Mouse (Mus musculus): Measurements from ENCODE around the gene Ccar1. TPM values are rescaled to one million over a fixed set of nuclear protein-coding genes. Genes with fewer than 3 reads are reported as not detected.
"Not testable (repeated sequence)": the region's sequence is repeated elsewhere in the genome, so short reads cannot be mapped to it uniquely, and the experiment has no call there.

Gene Ccar1
- polyA plus RNA-seq, 1 experiment from 2014 or later = 92.2 TPM

DNA sequence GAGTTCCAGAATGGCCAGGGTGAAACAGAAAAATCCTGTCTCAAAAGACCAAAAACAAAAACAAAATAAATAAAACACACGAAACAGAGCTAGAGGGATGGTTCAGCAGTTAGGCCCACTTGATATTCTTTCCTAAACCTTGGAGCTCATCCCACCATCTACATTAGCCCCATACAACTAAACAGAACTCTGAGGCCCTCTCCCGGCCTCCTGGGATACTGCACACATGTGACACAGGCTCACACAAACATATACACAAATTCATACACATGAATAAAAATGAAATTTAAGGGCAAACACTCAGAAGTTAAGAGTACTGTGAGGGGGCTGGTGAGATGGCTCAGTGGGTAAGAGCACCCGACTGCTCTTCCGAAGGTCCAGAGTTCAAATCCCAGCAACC lies 2.1 kb upstream of the Ccar1 start:
- Histone ChIP-seq H3K36me3 (peaks cover 11% of the 10 kb centered on the region), H3K4me2 (no peak overlapping the region), H3K9me3 (no peaks in the 10 kb centered on the region), H3K9ac (no peak overlapping the region), H3K27me3 (no peaks in the 10 kb centered on the region), H3K4me1 (replicated peaks) (peaks cover 16% of the 10 kb centered on the region), H3K4me3 (no peak overlapping the region), H3K27ac (replicated peaks) (no peak overlapping the region)
- ATAC-seq (ENCODE audit: low FRiP score, low read depth) = no peak
- WGBS = 98% methylated on average over 4 of the region's 4 CpGs

- peak overlapping the region; percentile 88 for H3K4me3 ChIP-seq
- H3K27me3 ChIP-seq = no peaks in the 10 kb centered on the region
- H3K4me1 ChIP-seq (replicated peaks) = peaks cover 16% of the 10 kb centered on the region
- H3K9ac ChIP-seq = peak overlapping the region; percentile 45; the same call in 1 of the 2 replicates
- WGBS = 38% methylated on average over 2 of the region's 2 CpGs
- no peaks in the 10 kb centered on the region for H3K9me3 ChIP-seq
- no peak; the same call in 1 of the 2 replicates for ATAC-seq (ENCODE audit: low FRiP score, low read depth)
- peak overlapping the region; percentile 71 for H3K4me2 ChIP-seq
- H3K27ac ChIP-seq (replicated peaks) = peak overlapping the region; percentile 93
- H3K36me3 ChIP-seq = peaks cover 20% of the 10 kb centered on the region
Observed at GRCm38 (mm10) chr10:62793091-62793453, 986 bp upstream of the Ccar1 start.

DNA sequence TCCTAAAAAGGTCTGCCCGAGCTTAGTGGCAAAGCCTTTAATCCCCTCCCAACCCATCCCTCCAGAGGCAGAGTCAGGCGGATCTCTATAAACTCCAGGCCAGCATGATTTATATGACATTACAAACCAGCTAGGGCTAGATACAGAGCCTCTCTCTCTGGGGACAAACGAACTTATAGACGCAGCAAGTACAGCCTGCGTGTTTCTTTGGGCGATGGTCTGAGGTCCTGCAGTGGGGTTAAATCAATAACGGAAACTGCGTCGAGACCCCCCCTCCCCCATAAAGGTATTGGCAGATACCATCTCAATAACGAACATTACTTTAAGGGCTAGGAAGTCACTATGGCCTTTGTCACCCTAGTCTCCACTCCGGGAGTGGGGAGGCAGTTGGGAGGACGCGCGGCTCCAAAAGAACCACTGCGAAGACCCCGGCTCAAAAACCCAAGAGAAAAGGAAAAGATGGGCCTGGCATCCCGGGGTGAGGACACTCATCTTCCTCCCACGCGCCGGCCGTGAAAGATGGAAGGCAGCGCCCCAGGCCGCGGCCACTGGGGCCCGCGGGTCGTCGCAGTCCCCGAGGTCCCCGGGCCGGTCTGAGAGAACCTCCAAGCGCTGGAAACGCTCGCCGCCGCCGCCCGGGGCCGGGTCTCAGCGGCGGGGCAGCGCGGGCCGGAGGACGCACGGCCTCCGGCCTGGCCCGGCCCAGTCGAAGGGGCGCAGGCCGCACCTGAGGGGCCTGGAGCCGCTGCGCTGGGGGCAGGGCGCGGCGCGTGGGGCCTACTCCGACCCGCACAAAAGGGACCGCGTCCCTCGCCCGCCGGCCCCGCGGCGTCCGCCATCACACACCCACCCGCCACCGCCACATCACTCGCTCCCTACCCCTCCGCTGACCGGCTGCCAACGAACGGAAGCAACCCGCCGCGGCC lies 572 bp downstream of the Ccar1 start:
- Histone ChIP-seq H3K4me2 (peak overlapping the region; percentile 71), H3K27ac (replicated peaks) (peak overlapping the region; percentile 93), H3K9me3 (no peaks in the 10 kb centered on the region), H3K36me3 (peaks cover 36% of the 10 kb centered on the region), H3K4me3 (peak overlapping the region; percentile 88), H3K4me1 (replicated peaks) (peaks cover 16% of the 10 kb centered on the region), H3K27me3 (no peaks in the 10 kb centered on the region), H3K9ac (peak overlapping the region; percentile 94)
- ATAC-seq (ENCODE audit: low FRiP score, low read depth) = peak; percentile 79
- WGBS = 1% methylated on average over 63 of the region's 78 CpGs

GRCm38 (mm10) chr10:62781776-62782175 lies 10.3 kb downstream of the Ccar1 start:
- WGBS = 97% methylated on average over 1 of the region's 1 CpGs
- H3K27ac ChIP-seq (replicated peaks); H3K9me3 ChIP-seq; H3K9ac ChIP-seq; H3K4me3 ChIP-seq; ATAC-seq (ENCODE audit: low FRiP score, low read depth); H3K4me1 ChIP-seq (replicated peaks); H3K27me3 ChIP-seq; H3K4me2 ChIP-seq: not testable (repeated sequence)
- H3K36me3 ChIP-seq = peaks cover 94% of the 10 kb centered on the region

DNA sequence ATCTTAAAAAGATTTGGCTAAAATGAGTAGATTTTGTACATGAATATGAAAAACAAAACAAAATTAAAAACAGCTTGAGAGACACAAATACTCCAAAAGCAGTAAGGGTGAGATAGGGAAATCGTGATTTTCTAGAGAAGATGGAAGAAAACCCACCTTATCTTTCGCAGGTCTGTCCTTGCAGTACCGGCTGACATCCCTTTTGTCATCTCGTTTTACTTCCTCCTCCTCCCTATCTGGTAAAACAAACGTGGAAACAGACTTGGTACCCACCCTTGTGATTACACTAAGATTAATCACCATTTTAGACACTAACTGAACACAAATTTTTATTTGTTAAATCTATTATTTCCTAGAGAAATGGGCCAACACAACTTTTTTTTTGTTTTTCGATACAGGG lies 41.3 kb downstream of the Ccar1 start:
- Histone ChIP-seq H3K4me1 (replicated peaks) (no peaks in the 10 kb centered on the region), H3K27me3 (no peaks in the 10 kb centered on the region), H3K4me3 (no peak overlapping the region), H3K4me2 (no peak overlapping the region), H3K27ac (replicated peaks) (no peak overlapping the region), H3K9me3 (no peaks in the 10 kb centered on the region), H3K36me3 (peaks cover 85% of the 10 kb centered on the region), H3K9ac (no peak overlapping the region)
- no peak for ATAC-seq (ENCODE audit: low FRiP score, low read depth)
- WGBS = 92% methylated on average over 6 of the region's 6 CpGs

DNA sequence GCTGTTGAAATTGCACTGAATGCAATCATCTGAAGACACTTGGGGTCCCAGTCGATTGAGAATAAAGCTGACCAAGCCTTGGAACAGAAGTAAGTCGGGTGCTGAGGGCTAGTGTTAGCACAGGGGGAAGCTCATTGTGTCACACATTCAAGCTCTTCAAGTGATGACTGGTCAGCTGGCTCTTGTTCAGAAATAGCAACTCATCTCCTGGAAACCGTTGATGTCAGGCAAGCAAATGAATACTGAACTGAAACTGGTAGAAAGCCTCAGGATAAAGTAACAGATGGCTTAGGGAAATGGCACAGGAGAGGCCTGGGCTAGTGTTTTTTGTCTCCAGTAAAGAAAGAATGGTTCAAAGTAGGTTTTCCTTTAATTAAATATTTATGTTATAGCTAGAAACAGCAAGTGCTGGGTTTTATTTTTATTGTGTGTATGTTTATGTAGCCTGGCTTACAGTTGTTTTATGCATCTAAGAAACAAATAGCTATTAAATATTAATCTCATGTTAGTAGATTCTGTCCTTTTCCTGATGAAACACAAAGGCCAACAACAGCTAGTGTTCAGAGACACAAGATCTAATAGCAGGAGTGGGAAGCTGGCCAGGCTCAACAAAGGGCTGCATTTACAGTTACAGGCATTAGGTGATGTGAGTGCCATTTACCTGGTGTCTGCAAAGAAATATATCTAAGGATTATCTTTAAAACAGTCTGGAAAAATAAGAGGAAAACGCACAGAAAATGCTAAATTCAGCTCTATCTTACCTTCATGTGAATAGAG lies 51.9 kb downstream of the Ccar1 start:
- H3K27ac ChIP-seq (replicated peaks) = peak overlapping the region; percentile 45; the same call in 1 of the 2 replicates
- ATAC-seq (ENCODE audit: low FRiP score, low read depth) = peak; percentile 78; the same call in 1 of the 2 replicates

DNA sequence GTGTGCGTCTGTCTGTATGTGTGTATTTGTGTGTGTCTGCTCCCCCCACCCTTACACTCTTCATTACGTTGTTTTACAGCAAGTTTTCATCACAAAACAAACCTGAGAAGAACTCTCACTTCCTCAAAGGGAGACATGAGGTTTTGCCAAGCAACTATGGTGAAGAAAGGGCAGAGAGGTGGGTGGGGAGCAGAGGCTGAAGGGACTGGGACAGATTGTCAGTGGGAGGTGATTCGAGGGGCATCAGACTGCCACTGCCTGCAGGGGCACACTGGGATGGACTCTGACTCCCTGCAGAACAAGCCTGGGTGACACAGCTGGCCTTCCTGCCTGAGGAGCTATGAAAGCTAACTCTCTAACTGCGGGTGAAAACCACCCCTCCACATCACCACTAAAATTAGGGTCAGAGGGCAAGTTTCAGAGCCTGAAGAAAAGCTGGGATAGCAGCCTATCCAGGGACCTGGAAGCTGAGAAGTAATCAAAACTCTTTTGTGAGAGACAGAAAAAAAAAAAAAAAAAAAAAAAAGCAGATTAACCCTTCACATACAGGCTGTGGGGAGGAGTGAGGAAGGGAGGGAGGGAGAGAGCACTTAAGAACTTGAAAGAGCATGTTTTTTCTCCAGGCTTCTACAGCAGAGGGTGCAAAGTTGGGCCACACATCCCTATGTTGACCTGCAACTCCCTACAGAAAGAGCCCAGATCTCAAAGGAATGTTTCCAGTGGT lies 55.0 kb downstream of the Ccar1 start:
- ATAC-seq (ENCODE audit: low FRiP score, low read depth) = no peak
- Histone ChIP-seq H3K4me2 (no peak overlapping the region), H3K27me3 (no peaks in the 10 kb centered on the region), H3K9me3 (no peaks in the 10 kb centered on the region), H3K4me1 (replicated peaks) (no peaks in the 10 kb centered on the region), H3K27ac (replicated peaks) (no peak overlapping the region), H3K36me3 (peaks cover 11% of the 10 kb centered on the region), H3K9ac (no peak overlapping the region), H3K4me3 (no peak overlapping the region)
- 49% methylated on average over 4 of the region's 4 CpGs for WGBS

More for the DNA sequence above, 51.9 kb downstream of the Ccar1 start:
- Histone ChIP-seq H3K9ac (no peak overlapping the region), H3K36me3 (peaks cover 31% of the 10 kb centered on the region), H3K4me1 (replicated peaks) (no peaks in the 10 kb centered on the region), H3K27me3 (no peaks in the 10 kb centered on the region), H3K9me3 (no peaks in the 10 kb centered on the region), H3K4me2 (no peak overlapping the region), H3K4me3 (no peak overlapping the region)
- 57% methylated on average over 4 of the region's 4 CpGs for WGBS

DNA sequence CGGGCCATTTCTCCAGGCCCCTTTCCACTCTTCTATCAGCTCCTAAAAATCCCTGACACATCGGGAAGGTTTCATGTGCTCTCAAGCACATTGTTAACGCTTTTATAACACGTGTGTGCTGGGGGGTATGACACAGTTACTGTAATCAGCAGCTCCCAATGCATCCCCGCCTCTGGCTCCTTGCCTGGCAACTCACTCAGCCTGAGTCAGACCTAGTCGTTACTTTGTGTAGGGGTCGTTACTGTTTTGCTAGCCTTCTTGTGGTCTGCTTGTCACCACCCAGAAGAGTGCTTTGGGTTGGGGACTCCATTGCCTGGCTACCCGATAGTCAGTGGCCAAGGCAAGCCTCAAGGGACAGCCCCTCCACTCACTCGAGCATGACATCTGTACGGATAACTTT lies 61.3 kb downstream of the Ccar1 start:
- Histone ChIP-seq H3K27ac (replicated peaks) (no peak overlapping the region), H3K27me3 (no peaks in the 10 kb centered on the region), H3K4me2 (no peak overlapping the region), H3K4me1 (replicated peaks) (peaks cover 6% of the 10 kb centered on the region; the same call in 1 of the 2 replicates), H3K9me3 (no peaks in the 10 kb centered on the region), H3K4me3 (no peak overlapping the region), H3K9ac (no peak overlapping the region), H3K36me3 (no peaks in the 10 kb centered on the region)
- 79% methylated on average over 10 of the region's 10 CpGs for WGBS
- no peak for ATAC-seq (ENCODE audit: low FRiP score, low read depth)

GRCm38 (mm10) chr10:62725771-62726687 lies 66.1 kb downstream of the Ccar1 start, which contains the start of gene Stox1:
Stox1 (minus strand) TSS chr10:62726128.
- Histone ChIP-seq H3K4me3 (peak within 1 kb of the TSS; percentile 69), H3K27ac (replicated peaks) (peak within 1 kb of the TSS; percentile 43), H3K4me2 (peak within 1 kb of the TSS; percentile 84)

GRCm38 (mm10) chr10:62724936-62725335 lies 67.2 kb downstream of the Ccar1 start:
- Histone ChIP-seq H3K36me3 (no peaks in the 10 kb centered on the region), H3K9me3 (no peaks in the 10 kb centered on the region), H3K4me3 (peak overlapping the region; percentile 69; the same call in 1 of the 2 replicates), H3K4me2 (peak overlapping the region; percentile 84), H3K27me3 (no peaks in the 10 kb centered on the region), H3K9ac (no peak overlapping the region), H3K4me1 (replicated peaks) (peaks cover 6% of the 10 kb centered on the region; the same call in 1 of the 2 replicates), H3K27ac (replicated peaks) (no peak overlapping the region)
- no peak; the same call in 1 of the 2 replicates for ATAC-seq (ENCODE audit: low FRiP score, low read depth)
- WGBS = 24% methylated on average over 7 of the region's 7 CpGs

More at GRCm38 (mm10) chr10:62725771-62726687, 66.1 kb downstream of the Ccar1 start, which contains the start of gene Stox1:
- peak; percentile 91 for ATAC-seq (ENCODE audit: low FRiP score, low read depth)
- peaks cover 6% of the 10 kb centered on the region; the same call in 1 of the 2 replicates for H3K4me1 ChIP-seq (replicated peaks)
- H3K9me3 ChIP-seq = no peaks in the 10 kb centered on the region
- WGBS = 3% methylated on average over 61 of the region's 85 CpGs
- no peaks in the 10 kb centered on the region for H3K27me3 ChIP-seq
- peak within 1 kb of the TSS; percentile 55 for H3K9ac ChIP-seq
- no peaks in the 10 kb centered on the region for H3K36me3 ChIP-seq

Measured in hindbrain, embryonic 15.5 days (tissue).